In the genomic region with DNA sequence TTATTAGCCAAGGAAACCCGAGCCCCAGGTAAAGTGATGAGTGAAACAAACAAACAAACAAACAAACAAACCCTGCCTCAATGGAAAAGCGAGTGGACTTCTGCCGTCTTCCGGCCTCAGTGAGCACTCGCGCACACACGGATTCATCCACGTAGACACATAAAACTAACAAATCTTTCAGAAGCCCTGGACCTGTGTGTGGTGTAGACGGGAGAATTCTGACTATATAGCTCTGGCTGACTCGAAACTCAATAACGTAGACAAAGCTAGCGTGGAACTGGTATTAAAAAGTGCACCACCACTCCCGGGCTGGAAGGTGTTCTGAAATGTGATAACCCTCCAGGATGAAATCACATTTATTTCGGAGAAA, we compare ENCODE assay signal across 1 mouse cellular context.
TF ChIP-seq lines count a peak whose summit lies in the region.

No protein-coding gene starts in this region.

TF ChIP-seq in MEL, 35 proteins besides CTCF, POLR2A, EP300 and RAD21:
- TF ChIP-seq HCFC1 (IDR thresholded peaks at IDR 0.05; ENCODE audit: low read depth, low read length) (no peak), MAFK (IDR thresholded peaks at IDR 0.05; ENCODE audit: borderline replicate concordance, low read depth, low read length) (no peak), ZNF384 (IDR thresholded peaks at IDR 0.05; ENCODE audit: low read depth, low read length) (no peak), MYB (IDR thresholded peaks at IDR 0.05; ENCODE audit: low read depth, low read length) (no peak), JUND (IDR thresholded peaks at IDR 0.05; ENCODE audit: low read depth, low read length) (no peak), BHLHE40 (IDR thresholded peaks at IDR 0.05; ENCODE audit: borderline replicate concordance, low read depth, low read length) (no peak), TCF12 (IDR thresholded peaks at IDR 0.05; ENCODE audit: low read depth, low read length) (no peak), TBP (IDR thresholded peaks at IDR 0.05; ENCODE audit: low read depth, low read length) (no peak), ZKSCAN1 (IDR thresholded peaks at IDR 0.05; ENCODE audit: low read depth, low read length) (no peak), TAL1 (IDR thresholded peaks at IDR 0.05; ENCODE audit: low read length) (no peak), ZMIZ1 (IDR thresholded peaks at IDR 0.05; ENCODE audit: low read depth, low read length) (no peak), USF1 (IDR thresholded peaks at IDR 0.05; ENCODE audit: low read depth, low read length) (no peak), MEF2A (IDR thresholded peaks at IDR 0.05; ENCODE audit: extremely low read depth, insufficient replicate concordance, low read depth, low read length, poor library complexity, severe bottlenecking) (no peak), UBTF (IDR thresholded peaks at IDR 0.05; ENCODE audit: borderline replicate concordance, insufficient read depth, low read depth, low read length) (no peak), USF2 (IDR thresholded peaks at IDR 0.05; ENCODE audit: borderline replicate concordance in 1 of 2, insufficient read depth in 1 of 2, low read depth in 1 of 2, low read length in 2 of 2) (no peak), MAZ (IDR thresholded peaks at IDR 0.05; ENCODE audit: low read depth, low read length) (no peak), MXI1 (IDR thresholded peaks at IDR 0.05; ENCODE audit: low read depth, low read length) (no peak)
